Comparison of ENCODE assay signal across 18 mouse cellular contexts in genomic region chr2:167424040-167424439, GRCm38 (mm10). TPM values are rescaled to one million over a fixed set of nuclear protein-coding genes. Genes with fewer than 3 reads are reported as not detected.
DNase-seq lines count a peak whose midpoint lies in the region; ATAC-seq and TF ChIP-seq lines count a peak whose summit lies in the region.
"Had no signal": no experiment of that assay in that cellular context is flagged by ENCODE, and none has a peak within 500 bp of the region (broad histone marks: within the 10 kb centered on the region; RNA-seq: fewer than 3 reads in every experiment).

No protein-coding gene starts in this region.

- peaks cover 19% of the 10 kb centered on the region; the same call in 1 of the 2 replicates for H3K36me3 ChIP-seq in lung, postnatal 0 days (ENCODE audit: insufficient read depth, low read length)
- H3K36me3 ChIP-seq in liver, embryonic 12.5 days = peaks cover 52% of the 10 kb centered on the region
- H3K36me3 ChIP-seq in stomach, postnatal 0 days (ENCODE audit: control insufficient read depth, insufficient read depth, low read length) = peaks cover 22% of the 10 kb centered on the region; the same call in 1 of the 2 replicates
- peaks cover 53% of the 10 kb centered on the region for H3K36me3 ChIP-seq in limb, embryonic 10.5 days

- TF ChIP-seq POLR2A in cerebellum, adult 2 months (IDR thresholded peaks at IDR 0.05; ENCODE audit: borderline replicate concordance, insufficient read depth, low read length) = no peak
- no peak for TF ChIP-seq POLR2A in lung, adult 2 months (IDR thresholded peaks at IDR 0.05; ENCODE audit: borderline replicate concordance, extremely low read depth, low read depth, low read length)

- H3K27ac ChIP-seq in cerebellum, adult 2 months (ENCODE audit: insufficient read depth, low read length) = no peak overlapping the region
- no peak overlapping the region for H3K27ac ChIP-seq in lung, postnatal 0 days (ENCODE audit: low read length)
- peak overlapping the region; percentile 96 for H3K27ac ChIP-seq in liver, embryonic 12.5 days
- H3K27ac ChIP-seq in stomach, postnatal 0 days (replicated peaks) = peak overlapping the region; percentile 77
- H3K27ac ChIP-seq in limb, embryonic 10.5 days = no peak overlapping the region
- H3K27ac ChIP-seq: heart, embryonic 15.5 days; limb, embryonic 12.5 days had no signal

- no peaks in the 10 kb centered on the region for H3K27me3 ChIP-seq in cerebellum, adult 2 months (ENCODE audit: control insufficient read depth, insufficient read depth, low read length)
- no peaks in the 10 kb centered on the region for H3K27me3 ChIP-seq in lung, postnatal 0 days (replicated peaks; ENCODE audit: insufficient read depth, low read length)
- no peaks in the 10 kb centered on the region for H3K27me3 ChIP-seq in liver, embryonic 12.5 days (replicated peaks)
- no peaks in the 10 kb centered on the region for H3K27me3 ChIP-seq in stomach, postnatal 0 days (ENCODE audit: control insufficient read depth, insufficient read depth, low read length)
- no peaks in the 10 kb centered on the region for H3K27me3 ChIP-seq in limb, embryonic 10.5 days (ENCODE audit: low read depth, poor library complexity, severe bottlenecking)
- H3K27me3 ChIP-seq: heart, embryonic 15.5 days; limb, embryonic 12.5 days; Patski had no signal

- H3K4me3 ChIP-seq in cerebellum, adult 2 months (replicated peaks; ENCODE audit: insufficient read depth, low read depth, low read length) = no peak overlapping the region
- no peak overlapping the region for H3K4me3 ChIP-seq in lung, postnatal 0 days (ENCODE audit: low read depth, low read length)
- H3K4me3 ChIP-seq in lung, adult 2 months (replicated peaks; ENCODE audit: extremely low read depth, low read depth, low read length) = no peak overlapping the region
- H3K4me3 ChIP-seq in liver, embryonic 12.5 days = no peak overlapping the region
- H3K4me3 ChIP-seq in stomach, postnatal 0 days (ENCODE audit: low read depth, low read length) = no peak overlapping the region
- H3K4me3 ChIP-seq in limb, embryonic 10.5 days = no peak overlapping the region
- H3K4me3 ChIP-seq: heart, embryonic 15.5 days; limb, embryonic 12.5 days had no signal

- no peak overlapping the region for H3K9ac ChIP-seq in lung, postnatal 0 days (replicated peaks; ENCODE audit: low read depth)
- peak overlapping the region; percentile 37 for H3K9ac ChIP-seq in liver, embryonic 12.5 days
- H3K9ac ChIP-seq in stomach, postnatal 0 days (ENCODE audit: low read length) = no peak overlapping the region
- H3K9ac ChIP-seq: heart, embryonic 15.5 days; limb, embryonic 12.5 days had no signal

- peak; percentile 25 for DNase-seq in cerebellum, adult 9-10 months
- DNase-seq in cerebellum, adult 2 months = no peak
- DNase-seq in lung, postnatal 0 days (ENCODE audit: low spot score) = no peak
- DNase-seq in lung, adult 2 months = no peak
- no peak for DNase-seq in stomach, postnatal 0 days (ENCODE audit: low spot score)
- no peak for DNase-seq in limb, embryonic 10.5 days (ENCODE audit: low spot score)
- no peak for DNase-seq in adrenal gland, adult 18-20 months (ENCODE audit: low spot score in 2 of 2)
- DNase-seq: cerebellum, postnatal 36 days; heart, adult 11 months; kidney, postnatal 14 days; lung, postnatal 10 days; thymus, postnatal 36 days had no signal

- no peaks in the 10 kb centered on the region for H3K9me3 ChIP-seq in lung, postnatal 0 days (ENCODE audit: low read length)
- 0 out of 2 replicates have a peak, but pooled peaks cover 3% of the 10 kb centered on the region for H3K9me3 ChIP-seq in liver, embryonic 12.5 days (replicated peaks)
- H3K9me3 ChIP-seq in stomach, postnatal 0 days (ENCODE audit: control insufficient read depth, low read length) = no peaks in the 10 kb centered on the region
- no peaks in the 10 kb centered on the region for H3K9me3 ChIP-seq in limb, embryonic 10.5 days (replicated peaks)
- H3K9me3 ChIP-seq: heart, embryonic 15.5 days had no signal

- 38% methylated on average over 9 of the region's 9 CpGs for WGBS in cerebellum, adult 2 months
- WGBS in lung, postnatal 0 days = 79% methylated on average over 9 of the region's 9 CpGs
- 77% methylated on average over 9 of the region's 9 CpGs for WGBS in lung, adult 2 months
- WGBS in liver, embryonic 12.5 days (ENCODE audit: insufficient replicate concordance) = 72% methylated on average over 9 of the region's 9 CpGs
- 76% methylated on average over 9 of the region's 9 CpGs for WGBS in stomach, postnatal 0 days
- WGBS in limb, embryonic 10.5 days = 87% methylated on average over 9 of the region's 9 CpGs

- TF ChIP-seq CTCF in cerebellum, adult 2 months (IDR thresholded peaks at IDR 0.05; ENCODE audit: borderline replicate concordance, insufficient read depth, low read depth, low read length) = no peak
- peak; percentile 12; the same call in 1 of the 2 replicates for TF ChIP-seq CTCF in lung, postnatal 0 days (IDR thresholded peaks at IDR 0.05)
- no peak for TF ChIP-seq CTCF in lung, adult 2 months (IDR thresholded peaks at IDR 0.05; ENCODE audit: insufficient read depth, low read length)
- peak; percentile 51 for TF ChIP-seq CTCF in stomach, postnatal 0 days (IDR thresholded peaks at IDR 0.05; ENCODE audit: low read depth)

- no peak overlapping the region for H3K4me2 ChIP-seq in lung, postnatal 0 days (replicated peaks; ENCODE audit: low read depth, low read length)
- peak overlapping the region; percentile 26 for H3K4me2 ChIP-seq in liver, embryonic 12.5 days
- no peak overlapping the region for H3K4me2 ChIP-seq in stomach, postnatal 0 days (replicated peaks; ENCODE audit: low read depth)
- H3K4me2 ChIP-seq: heart, embryonic 15.5 days had no signal

- ATAC-seq in lung, postnatal 0 days = no peak
- ATAC-seq in liver, embryonic 12.5 days = no peak
- ATAC-seq in stomach, postnatal 0 days (ENCODE audit: low FRiP score, low TSS enrichment) = no peak
- ATAC-seq: forebrain, embryonic 16.5 days; inflammation-experienced regulatory T-cells, adult 6 months; Patski had no signal

- peaks cover 7% of the 10 kb centered on the region; the same call in 1 of the 2 replicates for H3K4me1 ChIP-seq in cerebellum, adult 2 months (ENCODE audit: control insufficient read depth, insufficient read depth, low read length)
- peaks cover 14% of the 10 kb centered on the region; the same call in 1 of the 2 replicates for H3K4me1 ChIP-seq in lung, postnatal 0 days (ENCODE audit: insufficient read depth, low read depth, low read length)
- H3K4me1 ChIP-seq in lung, adult 2 months (ENCODE audit: control insufficient read depth, insufficient read depth, low read length) = peaks cover 9% of the 10 kb centered on the region
- peaks cover 77% of the 10 kb centered on the region for H3K4me1 ChIP-seq in liver, embryonic 12.5 days
- H3K4me1 ChIP-seq in stomach, postnatal 0 days (replicated peaks; ENCODE audit: control insufficient read depth, insufficient read depth) = 0 out of 2 replicates have a peak, but pooled peaks cover 2% of the 10 kb centered on the region
- H3K4me1 ChIP-seq in limb, embryonic 10.5 days = peaks cover 18% of the 10 kb centered on the region

- TF ChIP-seq EP300 in lung, postnatal 0 days (IDR thresholded peaks at IDR 0.05) = no peak
- no peak for TF ChIP-seq EP300 in stomach, postnatal 0 days (optimal IDR thresholded peaks at IDR 0.05)

RNA-seq across cellular contexts. Expression of gene Slc9a8, which starts 2.5 kb away (rescaled TPM):
- 60.9 and 63.5 TPM in 2 replicates for polyA plus RNA-seq in cerebellum, adult 2 months (2012; rRNA removed)
- 9.2 and 9.8 TPM in 2 replicates for polyA plus RNA-seq in lung, postnatal 0 days (2015; fragmentation: Nextera tagmentation; extraction: Ambion mirVana)
- 32.0 and 41.7 TPM in 2 replicates for polyA plus RNA-seq in lung, adult 2 months (2012; rRNA removed)
- 17.4 and 18.8 TPM in 2 replicates for polyA plus RNA-seq in liver, embryonic 12.5 days (2016; fragmentation: Nextera tagmentation; extraction: Ambion mirVana)
- 10.4 and 11.8 TPM in 2 replicates for polyA plus RNA-seq in stomach, postnatal 0 days (2015; fragmentation: Nextera tagmentation; extraction: Ambion mirVana)
- 28.2 and 32.0 TPM in 2 replicates for polyA plus RNA-seq in limb, embryonic 10.5 days (2016; fragmentation: Nextera tagmentation; extraction: Ambion mirVana)
- 10 to 100 TPM; 32.6 to 33.1 TPM for total RNA-seq in adrenal gland, adult 18-20 months (2021)

Comparison
In these comparisons a context has a peak if more than half of its experiments do, and no peak if none do; other contexts are left out.
1. CTCF ChIP-seq: peak in lung, postnatal 0 days (single experiment) and stomach, postnatal 0 days (single experiment); none in cerebellum, adult 2 months (single experiment) and lung, adult 2 months (single experiment).
2. H3K27ac ChIP-seq: peak in liver, embryonic 12.5 days (single experiment) and stomach, postnatal 0 days (single experiment); none in cerebellum, adult 2 months (single experiment), lung, postnatal 0 days (single experiment) and limb, embryonic 10.5 days (single experiment).